In the genomic region with DNA sequence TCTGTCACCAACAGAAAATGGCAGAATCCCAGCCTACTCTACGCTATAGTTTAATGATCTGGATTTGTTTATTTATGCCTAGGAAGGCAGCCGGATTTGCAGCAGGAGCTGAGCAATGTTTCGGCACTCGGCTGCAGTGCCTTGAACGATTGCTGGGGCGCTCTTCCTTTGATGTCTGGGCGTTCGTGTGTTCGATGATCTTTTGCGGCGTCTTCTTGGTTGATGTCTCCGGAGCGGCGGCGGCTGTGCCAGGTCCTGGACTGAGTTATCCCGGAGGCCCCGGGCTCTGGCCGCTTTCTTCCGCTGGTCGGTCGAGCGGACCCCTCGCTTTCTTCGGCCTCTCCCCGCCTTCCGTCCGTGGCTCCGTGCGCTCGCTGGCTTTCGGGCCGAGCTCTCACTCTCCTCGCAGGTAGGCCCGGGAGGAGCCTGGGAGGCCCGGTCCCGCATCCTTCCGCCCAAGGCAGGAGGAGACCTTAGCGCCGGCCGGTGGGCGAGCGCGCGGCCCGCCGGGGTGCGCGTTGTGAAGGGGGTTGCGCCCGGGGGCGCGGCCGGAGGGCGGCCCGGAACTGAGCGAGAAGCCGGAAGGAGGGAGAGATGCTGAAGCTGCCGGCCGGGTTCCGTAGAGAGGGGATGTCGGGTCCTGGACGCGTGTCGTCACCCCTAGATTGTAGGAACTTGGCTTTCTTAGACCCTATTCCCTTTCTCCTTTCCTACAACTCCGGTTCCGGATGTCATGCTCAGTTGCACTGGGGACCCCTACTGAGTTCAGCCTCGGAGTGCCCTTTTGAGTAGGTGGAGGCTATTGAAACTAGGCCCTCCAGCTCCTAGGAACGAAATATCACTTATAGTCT, we compare ENCODE assay signal across 8 mouse cellular contexts. TPM values are rescaled to one million over a fixed set of nuclear protein-coding genes. Genes with fewer than 3 reads are reported as not detected.
A peak's percentile ranks its signal among the peaks of the same experiment; 100 is the strongest.
DNase-seq lines count a peak whose midpoint lies in the region; ATAC-seq and TF ChIP-seq lines count a peak whose summit lies in the region.

Ambra1 (plus strand) TSS at position 164 of the 851 bp plus-strand sequence.

- peak within 1 kb of the TSS; percentile 92 for H3K27ac ChIP-seq in gastrocnemius, adult 2 months
- H3K27ac ChIP-seq in hindbrain, postnatal 0 days = peak within 1 kb of the TSS; percentile 96
- H3K27ac ChIP-seq in left cerebral cortex, adult 2 months = peak within 1 kb of the TSS; percentile 97

- H3K4me2 ChIP-seq in hindbrain, postnatal 0 days (ENCODE audit: low read depth, low read length) = peak within 1 kb of the TSS; percentile 68

- peak within 1 kb of the TSS; percentile 98 for H3K9ac ChIP-seq in hindbrain, postnatal 0 days (replicated peaks; ENCODE audit: low read length)

- no peaks in the 10 kb centered on the region for H3K27me3 ChIP-seq in hindbrain, postnatal 0 days (ENCODE audit: insufficient read depth, low read length)

- peak within 1 kb of the TSS; percentile 96 for H3K4me3 ChIP-seq in gastrocnemius, adult 2 months
- H3K4me3 ChIP-seq in hindbrain, postnatal 0 days (ENCODE audit: low read length) = peak within 1 kb of the TSS; percentile 98
- H3K4me3 ChIP-seq in left cerebral cortex, adult 2 months = peak within 1 kb of the TSS; percentile 93

- no peaks in the 10 kb centered on the region for H3K4me1 ChIP-seq in hindbrain, postnatal 0 days (ENCODE audit: insufficient read depth, low read length)

- TF ChIP-seq CTCF in gastrocnemius, adult 2 months (IDR thresholded peaks at IDR 0.05) = no peak
- peak; percentile 61 for TF ChIP-seq CTCF in hindbrain, postnatal 0 days (IDR thresholded peaks at IDR 0.05; ENCODE audit: low read depth)
- peak; percentile 36 for TF ChIP-seq CTCF in left cerebral cortex, adult 2 months (IDR thresholded peaks at IDR 0.05)

- under 1% methylated on average over 66 of the region's 68 CpGs for WGBS in hindbrain, postnatal 0 days

- H3K9me3 ChIP-seq in hindbrain, postnatal 0 days (ENCODE audit: low read length) = no peaks in the 10 kb centered on the region

- intact Hi-C loops in gastrocnemius, adult 2 months (cut with DNase I) = loop anchor here (2.0 kb wide), 1 partner anchor 19 kb away; the partner anchor contains the start of genes Atg13 and Harbi1
- intact Hi-C loops in left cerebral cortex, adult 2 months (cut with DNase I) = loop anchor here (1.0 kb wide), 1 partner anchor 20 kb away; the partner anchor contains the start of genes Atg13 and Harbi1

- peak; percentile 75 for DNase-seq in WW6 (ENCODE audit: low read depth, low spot score)
- peak; percentile 56 to 83 for DNase-seq in cerebellum, postnatal 4 days (ENCODE audit: low spot score in 2 of 2)
- peak; percentile 86 for DNase-seq in gastrocnemius, adult 2 months
- peak; percentile 95 for DNase-seq in hindbrain, postnatal 0 days (ENCODE audit: low spot score)
- peak; percentile 86 for DNase-seq in left cerebral cortex, adult 2 months (ENCODE audit: extremely low spot score in 1 of 2, low spot score in 2 of 2)
- peak; percentile 90 to 93 for DNase-seq in right cerebral cortex, adult 2 months (ENCODE audit: low spot score in 2 of 2)
- DNase-seq in urinary bladder, postnatal 14 days (ENCODE audit: low spot score) = peak; percentile 82

- peak; percentile 94 for ATAC-seq in hindbrain, postnatal 0 days
- peak; percentile 98 for ATAC-seq in megakaryocyte, adult 5-6 weeks (ENCODE audit: poor library complexity, severe bottlenecking)

- no peaks in the 10 kb centered on the region for H3K36me3 ChIP-seq in hindbrain, postnatal 0 days (ENCODE audit: insufficient read depth, low read length)

RNA-seq across cellular contexts. Expression of gene Ambra1, which starts in this region (rescaled TPM):
- 10 to 100 TPM; 16.7 to 18.1 TPM for total RNA-seq in gastrocnemius, adult 2 months (2021)
- 50.6 and 53.8 TPM in 2 replicates for total RNA-seq in hindbrain, postnatal 0 days (2014; rRNA removed)
- 15.2 and 15.7 TPM in 2 replicates for polyA plus RNA-seq in hindbrain, postnatal 0 days (2015; fragmentation: Nextera tagmentation; extraction: Ambion mirVana)
- 10 to 100 TPM; 55.9 to 56.3 TPM for total RNA-seq in left cerebral cortex, adult 2 months (2021)
- 22.4 and 24.9 TPM in 2 replicates for total RNA-seq in megakaryocyte, adult 5-6 weeks (2015)
- total RNA-seq in megakaryocyte, adult 5-6 weeks (2017) = 15.1 and 37.9 TPM in 2 replicates

Comparison
In these comparisons a context has a peak if more than half of its experiments do, and no peak if none do; other contexts are left out.
1. Peak in every context shown above with its lines: DNase-seq, ATAC-seq, H3K4me3 ChIP-seq and H3K27ac ChIP-seq.